Mouse (Mus musculus): ENCODE results near the gene 4933400A11Rik.

- TF ChIP-seq CTCF (IDR thresholded peaks at IDR 0.05; ENCODE audit: low read depth, low read length) = no peak
- no peak for TF ChIP-seq POLR2A (IDR thresholded peaks at IDR 0.05; ENCODE audit: extremely low read depth, insufficient read depth, low read length)
These were observed 28.3 kb upstream of the 4933400A11Rik start for GRCm38 (mm10) chrX:169807744-169808143.

All from liver, adult 2 months (tissue).